Mouse (Mus musculus) ES-E14 (cell line): ENCODE measurements around the gene Pcgf3.

Source experiments
- CHD2 ChIP-seq: IDR thresholded peaks from 2 replicates; pipeline ENCODE4 v1.6.1; 2014; ENCODE audit warnings: mild to moderate bottlenecking, low read depth, low read length, inconsistent platforms
- HCFC1 ChIP-seq: IDR thresholded peaks from 2 replicates; pipeline ENCODE4 v1.6.1; 2012; ENCODE audit warnings: low read length, inconsistent platforms, borderline replicate concordance; ENCODE audit not compliant: insufficient read depth

- no peak for TF ChIP-seq CHD2
- TF ChIP-seq HCFC1, result no peak
Observed at GRCm38 (mm10) chr5:108436101-108436500, 24.9 kb upstream of the Pcgf3 start.
